Mouse (Mus musculus) hindbrain, embryonic 15.5 days (tissue): ENCODE data around the gene Tmem131l. TPM values are rescaled to one million over a fixed set of nuclear protein-coding genes. Genes with fewer than 3 reads are reported as not detected.

Source experiments
- ATAC-seq: fragments of 200-750 bp; cut with Nextera tagmentation; 2 replicates; pipeline ENCODE4 v1.8.0; 2017; ENCODE audit warnings: low read depth, moderate number of reproducible peaks, moderate TSS enrichment; ENCODE audit not compliant: low FRiP score
- H3K27ac ChIP-seq: fragments of 300-500 bp; sonication (generic); replicated peaks from 2 replicates; pipeline ENCODE4 v1.5.1; 2015; ENCODE audit warnings: mild to moderate bottlenecking, inconsistent platforms
- H3K27me3 ChIP-seq: fragments of 300-500 bp; sonication (generic); 2 replicates; pipeline ENCODE4 v1.6.1; 2015; ENCODE audit warnings: control low read depth, inconsistent platforms
- H3K36me3 ChIP-seq: fragments of 300-500 bp; sonication (generic); 2 replicates; pipeline ENCODE4 v1.6.1; 2015; ENCODE audit warnings: control low read depth, inconsistent platforms
- H3K4me1 ChIP-seq: fragments of 300-500 bp; sonication (generic); replicated peaks from 2 replicates; pipeline ENCODE4 v1.6.1; 2015; ENCODE audit warnings: control low read depth, inconsistent platforms
- H3K4me2 ChIP-seq: fragments of 300-500 bp; sonication (generic); 2 replicates; pipeline ENCODE4 v1.6.1; 2015; ENCODE audit warnings: moderate library complexity, mild to moderate bottlenecking, inconsistent platforms
- H3K4me3 ChIP-seq: fragments of 300-500 bp; sonication (generic); 2 replicates; pipeline ENCODE4 v1.5.1; 2015; ENCODE audit warnings: mild to moderate bottlenecking, inconsistent platforms
- H3K9ac ChIP-seq: fragments of 300-500 bp; sonication (generic); 2 replicates; pipeline ENCODE4 v1.6.1; 2015; ENCODE audit warnings: inconsistent platforms
- H3K9me3 ChIP-seq: fragments of 300-500 bp; sonication (generic); 2 replicates; pipeline ENCODE4 v1.6.1; 2016; ENCODE audit warnings: control low read depth, inconsistent platforms
- WGBS: fragments of 180-500 bp; shearing (Covaris S2); methylation state at CpG from one replicate; pipeline ENCODE4 v1.1.7; 2015; 5-methylcytosine and 5-hydroxymethylcytosine counted together
- polyA plus RNA-seq: library from polyadenylated mRNA; unstranded; fragments of >200 nt; fragmentation: Nextera tagmentation; extraction: Ambion mirVana; gene quantifications from 2 replicates; pipeline ENCODE4 v1.2.1, GENCODE M21; 2015

Gene Tmem131l
- polyA plus RNA-seq, 1 experiment from 2014 or later, result 46.6 TPM

DNA sequence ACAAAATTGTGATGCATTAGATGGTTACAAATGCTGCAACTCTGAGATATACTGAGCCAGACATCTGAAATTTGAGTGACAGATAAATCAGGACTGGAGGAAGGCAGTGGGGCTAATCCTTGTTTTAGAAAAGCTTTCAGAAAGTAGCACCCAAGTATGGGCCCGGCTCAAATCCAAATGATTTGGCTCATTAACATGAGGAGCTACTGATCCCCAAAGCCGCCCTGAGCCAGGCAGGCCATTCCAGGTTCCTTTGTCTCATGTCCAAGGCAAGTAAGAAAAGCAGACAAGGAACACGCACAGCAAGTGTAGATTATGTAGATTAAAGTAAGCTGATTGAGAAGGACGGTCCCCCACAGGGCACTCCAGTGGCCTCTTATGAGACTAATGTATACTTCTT lies 57.2 kb downstream of the Tmem131l start:
- WGBS, result 52% methylated on average over 4 of the region's 4 CpGs
- ATAC-seq, result no peak
- Histone ChIP-seq H3K4me1 (peaks cover 68% of the 10 kb centered on the region), H3K36me3 (no peaks in the 10 kb centered on the region), H3K4me3 (no peak overlapping the region), H3K27ac (no peak overlapping the region), H3K9ac (no peak overlapping the region), H3K4me2 (no peak overlapping the region), H3K27me3 (no peaks in the 10 kb centered on the region), H3K9me3 (no peaks in the 10 kb centered on the region)

DNA sequence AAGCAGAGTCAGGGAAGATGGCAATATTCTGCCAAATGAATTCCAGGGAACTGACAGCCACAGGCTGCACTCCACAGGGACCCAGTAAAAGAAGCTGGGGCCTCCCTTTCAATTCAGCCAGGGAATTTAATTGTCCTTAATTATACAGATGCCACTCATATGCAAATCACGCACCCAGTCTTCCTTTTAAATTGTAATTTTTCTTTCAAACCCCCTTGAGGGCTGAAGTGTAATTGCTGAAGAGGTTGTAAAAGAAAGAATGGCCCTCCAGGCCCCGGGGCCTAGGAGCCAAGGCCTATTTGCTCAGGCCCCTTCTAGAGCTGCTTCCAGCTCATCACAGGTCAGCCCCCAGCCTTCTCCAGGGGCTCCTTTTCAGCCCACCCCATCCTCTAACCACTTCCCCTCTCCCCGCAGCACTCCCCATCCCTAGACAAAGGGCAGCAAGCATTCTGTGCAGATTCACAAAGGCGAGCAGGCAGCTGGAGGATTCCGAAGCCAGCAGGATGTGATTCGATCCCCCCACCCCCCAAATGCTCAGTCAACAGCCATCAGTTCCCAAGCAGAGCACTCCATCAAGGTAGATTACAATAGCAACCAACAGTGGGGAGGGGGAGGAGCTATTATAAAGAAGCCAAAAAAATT lies 59.6 kb downstream of the Tmem131l start:
- 5% methylated on average over 6 of the region's 6 CpGs for WGBS
- Histone ChIP-seq H3K9ac (no peak overlapping the region), H3K4me1 (peaks cover 64% of the 10 kb centered on the region), H3K4me3 (no peak overlapping the region), H3K27ac (peak overlapping the region; percentile 83), H3K4me2 (peak overlapping the region; percentile 20; the same call in 1 of the 2 replicates), H3K27me3 (no peaks in the 10 kb centered on the region), H3K36me3 (no peaks in the 10 kb centered on the region), H3K9me3 (no peaks in the 10 kb centered on the region)
- ATAC-seq, result peak; percentile 83

DNA sequence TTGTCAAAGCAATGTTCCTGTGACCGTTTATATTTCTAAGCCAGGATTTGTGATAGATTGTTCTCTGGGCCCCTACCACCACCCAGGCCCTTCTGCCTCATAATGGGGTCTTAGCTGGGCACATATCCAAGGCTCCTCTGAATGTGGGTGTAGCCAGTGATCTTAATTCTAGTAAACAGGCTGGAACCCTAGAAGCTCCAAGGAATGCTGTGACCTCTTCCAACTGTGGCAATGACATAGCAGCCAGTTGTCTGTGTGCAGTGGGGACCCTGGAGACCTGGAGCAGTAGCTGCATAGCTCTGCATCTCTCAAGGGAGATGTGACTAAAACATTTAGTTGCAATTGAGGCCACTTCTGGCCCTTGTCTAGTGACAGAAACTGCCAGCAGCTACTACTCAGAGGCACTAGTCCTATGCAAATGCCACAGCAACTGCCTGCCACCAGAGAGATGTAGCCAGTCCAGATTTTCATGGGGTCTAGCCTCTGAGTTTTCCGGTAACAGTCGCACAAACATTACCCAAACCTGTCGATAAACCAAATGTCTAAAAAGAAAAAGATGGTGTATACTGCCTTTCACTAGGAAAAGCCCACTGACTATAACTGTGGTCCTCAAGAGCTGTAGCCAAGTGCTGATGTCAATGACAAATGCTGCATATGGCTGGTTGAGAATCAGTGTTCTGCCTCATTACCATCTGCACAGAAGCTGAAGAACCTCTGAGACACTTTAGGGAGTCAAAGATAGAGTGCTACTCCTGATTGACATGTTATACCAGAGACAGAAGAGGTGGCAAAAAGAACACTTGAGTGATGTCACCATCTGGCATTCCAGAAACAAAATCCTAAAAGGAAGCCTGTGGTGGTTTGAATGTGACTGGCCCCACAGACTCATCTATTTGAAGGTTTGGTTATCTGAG lies 61.2 kb downstream of the Tmem131l start:
- peak overlapping the region; percentile 23 for H3K27ac ChIP-seq
- ATAC-seq, result no peak
- no peak overlapping the region for H3K4me3 ChIP-seq
- no peak overlapping the region for H3K4me2 ChIP-seq
- peaks cover 50% of the 10 kb centered on the region for H3K4me1 ChIP-seq
- H3K36me3 ChIP-seq, result no peaks in the 10 kb centered on the region
- H3K9ac ChIP-seq, result no peak overlapping the region
- H3K9me3 ChIP-seq, result no peaks in the 10 kb centered on the region
- no peaks in the 10 kb centered on the region for H3K27me3 ChIP-seq
- WGBS, result 70% methylated on average over 4 of the region's 4 CpGs

DNA sequence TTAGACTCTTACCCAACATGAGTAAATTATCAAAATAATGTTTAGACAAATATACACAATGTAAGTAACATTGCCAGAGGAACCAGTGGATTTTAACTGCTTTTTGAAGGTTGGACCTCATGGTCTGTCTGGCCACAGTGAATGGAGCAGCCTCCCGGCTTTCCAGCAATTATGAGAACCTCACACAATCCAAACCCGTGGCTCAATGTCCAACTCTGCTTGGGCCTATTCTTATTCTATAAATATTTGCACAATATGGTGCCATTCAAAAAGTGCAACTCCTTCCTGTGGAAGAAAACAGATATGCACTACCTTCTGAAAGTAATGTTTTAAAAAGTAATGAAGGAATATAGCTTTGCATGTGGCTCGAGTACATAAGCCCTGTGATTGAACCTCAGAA lies 62.2 kb downstream of the Tmem131l start:
- no peaks in the 10 kb centered on the region for H3K9me3 ChIP-seq
- H3K27ac ChIP-seq, result peak overlapping the region; percentile 23
- H3K9ac ChIP-seq, result no peak overlapping the region
- 76% methylated on average over 3 of the region's 3 CpGs for WGBS
- H3K4me1 ChIP-seq, result peaks cover 51% of the 10 kb centered on the region
- no peaks in the 10 kb centered on the region for H3K36me3 ChIP-seq
- no peak overlapping the region for H3K4me2 ChIP-seq
- no peaks in the 10 kb centered on the region for H3K27me3 ChIP-seq
- H3K4me3 ChIP-seq, result no peak overlapping the region
- ATAC-seq, result no peak

DNA sequence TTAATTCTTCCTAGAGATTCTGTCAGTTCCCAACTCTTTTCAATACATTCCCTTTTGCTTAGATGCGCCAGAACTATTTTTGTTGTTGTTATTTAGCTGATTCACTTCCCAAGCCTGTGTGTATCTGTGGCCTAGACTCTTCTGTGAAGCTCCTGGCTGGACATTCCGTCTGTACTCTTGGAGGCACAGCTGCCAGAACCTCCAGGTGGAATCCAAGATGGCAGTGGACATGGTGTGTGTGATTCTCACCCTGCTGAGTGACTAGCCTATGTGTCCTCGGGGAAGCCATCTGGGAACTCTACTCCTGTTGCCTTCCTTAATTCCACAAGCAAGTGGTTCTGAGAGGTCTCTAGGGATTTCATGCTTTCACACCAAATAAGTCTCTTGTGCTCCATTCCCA lies 63.8 kb downstream of the Tmem131l start:
- no peaks in the 10 kb centered on the region for H3K27me3 ChIP-seq
- no peak overlapping the region for H3K4me2 ChIP-seq
- no peaks in the 10 kb centered on the region for H3K36me3 ChIP-seq
- no peaks in the 10 kb centered on the region for H3K9me3 ChIP-seq
- peaks cover 52% of the 10 kb centered on the region for H3K4me1 ChIP-seq
- no peak overlapping the region for H3K9ac ChIP-seq
- ATAC-seq, result no peak
- WGBS, result 74% methylated on average over 3 of the region's 3 CpGs
- H3K27ac ChIP-seq, result no peak overlapping the region
- H3K4me3 ChIP-seq, result no peak overlapping the region

DNA sequence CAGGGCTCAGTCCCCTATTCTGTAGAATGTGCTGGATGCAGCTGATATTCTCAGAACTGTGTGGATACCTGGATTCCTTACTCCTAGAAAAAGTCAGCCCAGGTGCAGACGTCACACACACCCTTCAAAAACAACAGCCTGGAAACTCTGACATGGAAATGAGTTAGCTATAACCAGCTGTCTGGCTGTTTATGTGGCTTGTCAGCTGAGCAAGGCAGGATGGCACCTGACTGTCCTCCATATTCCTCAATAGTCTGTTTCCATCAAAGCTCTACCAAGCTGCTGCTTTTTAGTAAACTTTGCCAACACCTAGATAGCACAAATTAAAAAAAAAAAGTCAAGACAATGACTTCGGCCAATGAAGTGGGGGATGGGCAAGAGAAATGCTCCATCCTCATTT lies 66.6 kb downstream of the Tmem131l start:
- H3K9me3 ChIP-seq, result no peaks in the 10 kb centered on the region
- no peak overlapping the region for H3K9ac ChIP-seq
- ATAC-seq, result no peak
- no peak overlapping the region for H3K4me2 ChIP-seq
- no peak overlapping the region for H3K4me3 ChIP-seq
- H3K36me3 ChIP-seq, result no peaks in the 10 kb centered on the region
- WGBS, result 58% methylated on average over 2 of the region's 2 CpGs
- H3K4me1 ChIP-seq, result peaks cover 31% of the 10 kb centered on the region
- no peaks in the 10 kb centered on the region for H3K27me3 ChIP-seq
- H3K27ac ChIP-seq, result no peak overlapping the region

DNA sequence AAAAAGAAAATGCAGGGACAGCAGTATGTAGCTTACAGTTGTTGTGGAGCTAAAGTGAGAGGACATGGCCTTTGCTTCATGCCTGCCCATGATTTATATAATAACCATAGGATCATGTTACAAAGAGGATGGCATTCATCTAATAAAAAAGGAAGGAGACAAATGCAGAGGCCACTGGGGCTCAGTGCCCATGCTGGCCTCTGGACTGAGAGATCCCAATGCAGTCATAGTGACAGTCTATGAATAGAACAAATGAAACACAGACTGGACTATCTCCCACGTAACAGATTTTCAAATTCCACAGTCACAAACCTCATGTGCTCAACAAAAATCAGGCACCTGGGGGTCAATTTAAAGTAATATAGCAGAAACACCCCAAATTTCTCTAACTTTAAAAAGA lies 69.3 kb downstream of the Tmem131l start:
- ATAC-seq, result no peak
- Histone ChIP-seq H3K4me3 (no peak overlapping the region), H3K9me3 (no peaks in the 10 kb centered on the region), H3K27me3 (no peaks in the 10 kb centered on the region), H3K27ac (no peak overlapping the region), H3K4me1 (peaks cover 19% of the 10 kb centered on the region), H3K9ac (no peak overlapping the region), H3K36me3 (no peaks in the 10 kb centered on the region), H3K4me2 (no peak overlapping the region)
- WGBS, result 37% methylated on average over 1 of the region's 1 CpGs

DNA sequence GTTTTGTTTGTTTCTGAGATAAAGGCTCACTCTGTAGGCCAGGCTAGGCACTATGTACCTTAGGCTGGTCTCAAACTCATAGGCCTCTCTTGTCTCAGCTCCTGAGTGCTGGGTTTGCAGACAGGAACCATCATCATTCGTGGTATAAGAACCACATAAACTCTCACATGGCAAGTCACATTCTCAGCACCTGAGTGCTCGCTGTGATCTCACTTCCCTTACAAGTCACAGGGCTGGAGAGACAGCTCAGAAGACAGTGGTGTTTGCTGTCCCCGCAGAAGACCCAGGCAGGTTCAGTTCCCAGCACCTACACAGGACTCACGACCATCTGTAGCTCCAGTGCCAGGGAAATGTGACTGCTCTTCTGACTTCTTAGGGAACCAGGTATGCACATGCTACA lies 70.9 kb downstream of the Tmem131l start:
- 95% methylated on average over 4 of the region's 4 CpGs for WGBS
- ATAC-seq, result no peak

DNA sequence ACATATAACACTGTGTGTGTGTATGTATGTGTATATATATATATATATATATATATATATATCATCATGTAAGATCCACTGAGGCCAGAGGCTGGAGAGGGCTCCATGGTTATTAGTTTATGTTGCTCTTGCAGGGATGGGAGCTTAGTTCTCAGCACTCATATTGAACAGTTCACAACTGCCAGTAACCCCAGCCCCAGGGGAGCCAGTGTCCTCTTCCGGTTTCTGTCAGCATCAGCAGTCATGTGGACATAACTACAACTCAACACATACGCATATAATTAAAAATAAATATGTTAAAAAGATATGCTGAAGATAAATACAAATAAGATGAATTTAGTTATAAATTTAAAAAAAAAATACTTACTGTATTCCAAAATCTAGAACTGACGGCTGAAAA lies 72.2 kb downstream of the Tmem131l start:
- Histone ChIP-seq H3K36me3 (no peaks in the 10 kb centered on the region), H3K27me3 (no peaks in the 10 kb centered on the region), H3K4me3 (no peak overlapping the region), H3K4me1 (peaks cover 26% of the 10 kb centered on the region), H3K4me2 (no peak overlapping the region), H3K27ac (no peak overlapping the region), H3K9me3 (no peaks in the 10 kb centered on the region), H3K9ac (no peak overlapping the region)
- 68% methylated on average over 3 of the region's 3 CpGs for WGBS
- ATAC-seq, result no peak

More for the DNA sequence above, 70.9 kb downstream of the Tmem131l start:
- peaks cover 26% of the 10 kb centered on the region for H3K4me1 ChIP-seq
- H3K27me3 ChIP-seq, result no peaks in the 10 kb centered on the region
- no peaks in the 10 kb centered on the region for H3K36me3 ChIP-seq
- no peak overlapping the region for H3K9ac ChIP-seq
- H3K9me3 ChIP-seq, result no peaks in the 10 kb centered on the region
- H3K4me2 ChIP-seq, result no peak overlapping the region
- no peak overlapping the region for H3K27ac ChIP-seq
- no peak overlapping the region for H3K4me3 ChIP-seq

DNA sequence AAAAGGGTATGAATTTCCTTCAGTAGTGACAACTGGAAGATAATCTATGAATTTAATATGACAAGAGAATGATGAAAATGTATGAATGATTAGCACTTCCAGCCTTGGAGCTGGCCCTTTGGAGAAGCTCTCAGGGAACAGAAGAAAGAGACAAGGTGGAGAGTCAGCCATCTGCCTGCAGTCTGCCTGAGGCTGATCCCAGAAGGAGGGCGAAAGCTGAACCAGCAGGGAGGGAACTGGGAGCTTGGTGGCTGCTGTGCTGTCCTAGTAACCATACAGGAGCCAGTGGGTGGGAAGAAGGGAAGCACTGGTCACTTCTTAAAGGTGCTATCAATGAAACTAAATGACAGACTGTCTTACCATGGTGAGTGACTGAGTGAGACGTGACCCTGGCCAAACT lies 74.6 kb downstream of the Tmem131l start:
- Histone ChIP-seq H3K4me2 (no peak overlapping the region), H3K27ac (no peak overlapping the region), H3K27me3 (no peaks in the 10 kb centered on the region), H3K4me1 (peaks cover 17% of the 10 kb centered on the region), H3K9me3 (no peaks in the 10 kb centered on the region), H3K4me3 (no peak overlapping the region), H3K9ac (no peak overlapping the region), H3K36me3 (no peaks in the 10 kb centered on the region)
- 57% methylated on average over 2 of the region's 2 CpGs for WGBS
- ATAC-seq, result 0 out of 2 replicates have a peak, but pooled peaks have one; percentile 13

DNA sequence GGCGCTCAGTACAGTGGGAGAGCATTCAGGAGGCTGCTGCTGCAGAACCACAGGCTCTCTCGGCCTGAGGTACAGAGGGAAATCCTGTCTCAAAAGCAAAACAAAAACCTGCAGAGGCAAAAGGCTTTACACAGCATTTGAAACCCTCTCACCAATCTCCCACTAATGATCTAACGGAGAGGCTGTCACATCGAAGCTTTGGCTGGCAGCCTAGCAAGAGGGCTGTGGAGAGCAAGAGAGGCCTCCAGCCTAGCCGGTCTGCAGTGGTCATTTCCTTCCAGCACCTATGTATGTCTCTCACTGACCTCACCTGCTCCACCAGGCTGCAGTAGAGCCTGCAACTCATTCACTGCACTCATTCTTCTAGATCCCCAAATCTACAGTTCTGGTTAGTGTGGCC lies 76.3 kb downstream of the Tmem131l start:
- WGBS, result 71% methylated on average over 5 of the region's 5 CpGs
- peak overlapping the region; percentile 45; the same call in 1 of the 2 replicates for H3K27ac ChIP-seq
- no peaks in the 10 kb centered on the region for H3K9me3 ChIP-seq

DNA sequence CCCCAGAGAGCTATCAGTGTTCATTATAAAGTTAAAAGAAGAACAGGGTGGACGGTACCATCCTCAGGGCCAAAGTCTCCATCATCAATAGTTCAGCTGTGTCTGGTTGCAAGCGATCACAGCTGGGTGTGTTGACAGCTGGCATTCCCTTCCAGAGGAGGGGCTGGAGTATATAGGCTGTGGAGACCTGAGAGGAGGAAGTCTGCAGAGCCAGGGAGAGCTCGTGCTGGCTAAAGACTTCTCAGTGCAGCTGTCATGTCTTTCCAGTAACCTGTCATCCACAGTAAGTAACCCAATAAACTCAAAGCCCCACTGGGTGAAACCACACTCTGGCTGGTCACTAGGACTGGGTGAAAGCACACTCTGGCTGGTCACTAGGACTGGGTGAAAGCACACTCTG lies 77.4 kb downstream of the Tmem131l start:
- H3K4me1 ChIP-seq, result peaks cover 13% of the 10 kb centered on the region
- H3K36me3 ChIP-seq, result peaks cover 18% of the 10 kb centered on the region
- no peaks in the 10 kb centered on the region for H3K27me3 ChIP-seq
- WGBS, result 58% methylated on average over 3 of the region's 3 CpGs
- no peak overlapping the region for H3K4me2 ChIP-seq
- no peak overlapping the region for H3K9ac ChIP-seq
- H3K4me3 ChIP-seq, result no peak overlapping the region
- ATAC-seq, result no peak; the same call in 1 of the 2 replicates
- H3K27ac ChIP-seq, result no peak overlapping the region
- no peaks in the 10 kb centered on the region for H3K9me3 ChIP-seq

More for the DNA sequence above, 76.3 kb downstream of the Tmem131l start:
- Histone ChIP-seq H3K27me3 (no peaks in the 10 kb centered on the region), H3K4me2 (no peak overlapping the region), H3K4me3 (no peak overlapping the region), H3K36me3 (peaks cover 12% of the 10 kb centered on the region), H3K9ac (no peak overlapping the region), H3K4me1 (peaks cover 13% of the 10 kb centered on the region)
- ATAC-seq, result no peak
